Mouse (Mus musculus): Measurements from ENCODE around the gene Ndufb6.

The Ndufb6 gene

GRCm38 (mm10) chr4:40254385-40255103 is 24.7 kb downstream of the Ndufb6 start:
- DNase-seq (ENCODE audit: low read depth, low spot score) = no peak

GRCm38 (mm10) chr4:40253766-40254165 is 25.5 kb downstream of the Ndufb6 start:
- no peak for DNase-seq (ENCODE audit: low read depth, low spot score)

GRCm38 (mm10) chr4:40250984-40251383 is 28.2 kb downstream of the Ndufb6 start:
- DNase-seq (ENCODE audit: low read depth, low spot score) = no peak

GRCm38 (mm10) chr4:40244035-40244434 is 35.2 kb downstream of the Ndufb6 start:
- no peak for DNase-seq (ENCODE audit: low read depth, low spot score)

GRCm38 (mm10) chr4:40243006-40243405 is 36.2 kb downstream of the Ndufb6 start:
- DNase-seq (ENCODE audit: low read depth, low spot score) = no peak

GRCm38 (mm10) chr4:40241928-40242327 is 37.3 kb downstream of the Ndufb6 start:
- no peak for DNase-seq (ENCODE audit: low read depth, low spot score)

DNA sequence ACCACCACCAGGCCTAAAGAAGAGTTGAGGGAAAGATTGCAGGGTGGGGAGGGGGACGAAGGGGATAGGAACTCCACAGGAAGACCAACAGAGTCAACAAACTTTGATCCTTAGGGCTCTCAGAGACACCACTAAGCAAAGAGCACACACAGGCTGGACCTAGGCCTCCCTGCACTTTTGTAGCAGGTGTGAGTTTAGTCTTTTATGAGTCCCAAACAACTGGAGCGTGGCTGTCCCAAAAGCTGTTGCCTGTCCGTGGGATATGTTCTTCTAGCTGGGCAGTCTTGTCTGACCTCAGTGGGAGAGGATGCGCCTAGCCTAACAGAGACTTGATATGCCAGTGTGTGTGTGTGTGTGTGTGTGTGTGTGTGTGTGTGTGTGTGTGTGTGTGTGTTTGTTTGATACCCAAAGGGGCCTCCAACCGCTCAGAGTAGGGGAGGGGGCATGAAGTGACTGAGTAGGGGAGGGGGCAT is 38.9 kb downstream of the Ndufb6 start:
- no peak for DNase-seq (ENCODE audit: low read depth, low spot score)

DNA sequence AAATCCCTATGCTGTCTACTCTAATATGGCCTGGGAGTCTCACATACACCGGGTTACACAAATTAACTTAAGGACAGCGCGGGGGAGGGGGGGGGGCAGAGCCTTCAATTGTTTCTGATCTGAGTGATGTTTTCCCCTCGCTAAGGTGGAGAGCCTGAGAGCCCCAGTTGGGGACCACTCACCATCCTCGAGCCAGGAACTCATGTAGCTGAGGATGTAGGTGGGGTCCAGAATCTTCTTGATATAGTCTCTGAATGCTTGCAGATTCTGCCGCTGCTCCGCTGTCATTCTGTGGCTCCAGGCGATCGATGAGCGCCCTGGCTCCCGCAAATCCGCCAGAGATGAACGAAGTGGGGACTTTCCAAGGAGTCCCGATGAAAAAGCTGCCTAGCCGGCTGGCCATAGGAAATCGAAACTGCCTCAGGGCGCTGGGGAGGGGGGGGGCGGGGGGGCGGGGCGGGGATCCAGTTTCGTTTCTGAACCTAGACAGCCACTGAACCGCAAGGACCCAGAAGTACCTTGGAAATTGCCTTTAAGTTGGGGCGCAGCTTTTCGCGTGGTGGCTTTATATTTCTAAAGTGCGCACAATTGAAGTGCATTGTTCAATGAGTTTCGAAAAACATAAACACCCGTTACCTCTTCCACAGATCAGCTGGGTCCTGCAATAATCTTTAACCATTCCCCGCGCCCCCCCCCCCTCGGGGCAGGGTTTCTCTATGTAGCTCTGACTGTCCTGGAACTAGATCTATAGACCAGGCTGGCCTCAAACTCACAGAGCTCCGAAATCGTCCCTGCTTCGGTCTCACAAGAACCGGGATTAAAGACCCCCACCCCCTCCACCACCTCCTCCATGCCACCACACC is 39.6 kb downstream of the Ndufb6 start, which contains the start of gene Ddx58:
Gene Ddx58, minus strand, starts transcription at position 420 of the 863 bp plus-strand sequence.
- DNase-seq (ENCODE audit: low read depth, low spot score) = peak; percentile 19

- DNase-seq (ENCODE audit: low read depth, low spot score) = peak; percentile 14
Observed at GRCm38 (mm10) chr4:40238483-40239408, 40.5 kb downstream of the Ndufb6 start.

GRCm38 (mm10) chr4:40236829-40237228 is 42.4 kb downstream of the Ndufb6 start:
- DNase-seq (ENCODE audit: low read depth, low spot score) = no peak

- DNase-seq (ENCODE audit: low read depth, low spot score) = no peak
Observed at GRCm38 (mm10) chr4:40234256-40234655, 45.0 kb downstream of the Ndufb6 start.

GRCm38 (mm10) chr4:40233062-40233664 is 46.1 kb downstream of the Ndufb6 start:
- no peak for DNase-seq (ENCODE audit: low read depth, low spot score)

DNA sequence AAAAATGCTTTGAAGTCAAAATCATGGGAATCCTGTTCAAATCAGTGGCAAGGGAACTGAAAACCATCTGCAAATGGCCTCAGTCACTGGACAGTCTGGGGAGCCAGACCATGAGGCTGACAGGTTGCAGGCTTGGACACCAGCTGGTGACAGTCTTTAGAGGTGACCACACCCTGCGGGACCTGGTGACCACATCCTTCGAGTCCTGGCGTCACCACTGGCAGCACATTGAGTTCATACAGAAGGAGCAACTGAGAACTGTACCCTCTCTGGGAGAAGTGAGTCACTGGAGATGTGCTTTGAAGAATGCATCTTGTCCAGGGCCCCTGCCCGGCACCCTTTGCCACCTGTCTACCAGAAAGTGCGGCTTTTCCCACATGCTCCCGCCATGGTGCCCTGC is 49.5 kb downstream of the Ndufb6 start:
- DNase-seq (ENCODE audit: low read depth, low spot score) = no peak

- no peak for DNase-seq (ENCODE audit: low read depth, low spot score)
Observed at GRCm38 (mm10) chr4:40227886-40228285, 51.3 kb downstream of the Ndufb6 start.

DNA sequence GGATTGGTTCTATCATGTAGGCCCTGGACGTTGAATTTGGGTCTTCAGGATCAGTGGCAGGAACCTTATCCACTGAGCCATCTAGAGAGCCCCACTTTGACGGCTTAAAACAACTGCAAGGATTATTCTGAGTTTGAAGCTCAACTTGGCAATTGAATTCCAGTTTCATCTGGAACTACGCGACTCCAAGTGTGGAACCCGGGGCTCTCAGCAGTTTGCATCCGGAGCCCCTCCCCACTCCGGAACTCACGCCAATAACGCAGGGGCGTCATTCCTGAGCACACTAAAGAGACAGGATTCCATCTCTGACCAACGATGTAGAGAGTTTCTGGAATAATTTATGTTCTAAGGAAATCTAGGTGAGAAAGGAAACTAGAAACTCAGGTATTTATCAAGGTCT is 52.1 kb downstream of the Ndufb6 start:
- no peak for DNase-seq (ENCODE audit: low read depth, low spot score)

DNA sequence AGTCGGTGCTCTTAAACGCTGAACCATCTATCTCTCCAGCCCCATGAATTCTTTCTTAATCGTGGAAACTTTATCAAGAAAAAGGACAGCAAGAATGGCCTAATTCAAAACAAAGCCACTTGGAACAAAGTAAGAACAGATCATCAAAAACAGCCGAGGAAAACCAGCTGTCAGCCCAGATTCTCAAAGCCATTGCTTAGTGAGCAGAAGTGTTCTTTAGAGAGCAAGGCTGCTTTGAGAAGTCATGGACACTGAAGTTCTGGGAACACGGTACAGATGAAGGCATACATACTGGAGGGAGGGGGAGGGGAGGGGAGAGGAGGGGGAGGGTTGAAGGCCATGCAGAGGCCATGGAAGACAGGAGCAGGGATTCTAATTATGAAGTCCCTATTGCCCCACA is 53.1 kb downstream of the Ndufb6 start:
- no peak for DNase-seq (ENCODE audit: low read depth, low spot score)

DNA sequence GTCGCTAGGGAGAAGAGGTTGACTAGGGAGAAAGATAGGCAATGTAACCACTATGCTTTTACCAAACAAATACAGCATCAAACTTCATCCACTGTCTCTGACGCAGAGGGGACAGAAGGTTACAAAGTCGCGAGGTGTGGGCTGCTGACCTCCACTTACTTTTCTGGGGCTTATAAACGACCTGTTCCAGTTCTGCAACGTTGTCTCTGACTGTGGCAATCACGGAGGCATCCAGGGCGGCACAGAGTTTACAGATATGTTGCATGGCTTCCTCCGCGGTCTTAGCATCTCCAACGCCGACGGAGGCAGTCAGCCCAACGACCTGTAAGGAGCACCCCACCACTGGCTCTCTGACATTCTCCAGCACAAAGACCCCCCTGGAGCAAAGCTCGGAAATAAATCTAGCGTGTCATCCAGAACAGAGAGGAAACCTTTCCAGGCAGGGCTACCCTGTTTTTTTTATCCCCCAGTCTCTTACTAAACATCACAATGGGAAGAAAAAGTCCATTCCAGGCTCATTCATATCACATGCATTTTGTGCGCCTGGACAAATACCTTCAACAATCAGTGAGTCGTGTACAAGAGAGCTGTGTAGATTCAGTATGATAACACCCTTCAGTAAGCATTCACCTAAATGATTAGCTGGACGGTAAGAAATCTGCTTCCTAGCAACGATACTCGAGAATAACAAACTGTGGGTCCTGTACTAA is 57.2 kb downstream of the Ndufb6 start:
- no peak for DNase-seq (ENCODE audit: low read depth, low spot score)

DNA sequence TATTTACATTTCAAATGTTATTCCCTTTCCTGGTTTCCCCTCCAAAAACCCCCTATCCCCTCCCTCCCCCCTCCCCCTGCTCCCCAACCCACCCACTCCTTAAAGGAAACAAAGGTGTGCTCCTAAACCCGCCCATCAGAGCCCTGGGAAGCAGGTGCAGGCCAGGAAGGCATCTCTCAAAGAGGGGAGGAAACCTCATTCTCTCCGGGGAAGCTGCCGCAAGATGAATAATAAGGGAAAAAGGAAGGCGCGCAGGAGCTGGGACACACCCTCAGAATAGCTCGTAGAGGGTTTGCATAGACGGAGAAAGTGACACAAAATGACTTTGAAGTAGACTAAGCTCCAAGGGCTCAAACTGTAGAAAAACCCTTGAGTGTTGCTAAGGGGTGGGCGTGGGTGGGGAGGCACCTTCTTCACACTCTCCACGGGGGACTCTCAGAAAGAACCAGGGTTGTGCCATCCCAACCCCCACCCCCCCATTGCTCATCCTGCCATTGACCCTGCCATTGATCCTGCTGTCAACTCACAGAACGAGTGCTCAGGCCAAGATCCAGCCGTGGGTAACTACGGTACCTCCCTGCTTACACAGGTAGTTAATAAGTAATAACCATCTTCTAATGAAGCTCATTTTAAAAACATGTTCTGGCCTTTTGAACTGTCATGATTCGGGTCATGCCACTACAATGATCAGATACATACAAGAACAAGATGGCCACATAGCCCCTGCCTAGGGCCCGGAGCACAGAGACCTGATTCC is 58.0 kb downstream of the Ndufb6 start:
- no peak for DNase-seq (ENCODE audit: low read depth, low spot score)
